Comparison of ENCODE assay signal across 8 mouse cellular contexts in genomic region chr4:136260491-136261180, GRCm38 (mm10). TPM values are rescaled to one million over a fixed set of nuclear protein-coding genes. Genes with fewer than 3 reads are reported as not detected.
A peak's percentile ranks its signal among the peaks of the same experiment; 100 is the strongest.
DNase-seq lines count a peak whose midpoint lies in the region; TF ChIP-seq lines count a peak whose summit lies in the region.

No protein-coding gene starts in this region.

- DNase-seq in B cell, adult 2 months = peak; percentile 90
- DNase-seq in adrenal gland, adult 8-10 months = peak; percentile 47
- peak; percentile 61 for DNase-seq in embryo, embryonic 11.5 days (ENCODE audit: low read depth, low spot score)
- DNase-seq in heart, adult 8-10 months (ENCODE audit: low spot score) = peak; percentile 83
- DNase-seq in kidney, postnatal 10 days = peak; percentile 92
- peak; percentile 84 for DNase-seq in lung, adult 2 months
- DNase-seq in ovary, adult 18-20 months (ENCODE audit: low spot score) = peak; percentile 35
- DNase-seq in thymus, adult 2 months = peak; percentile 79

- no peak overlapping the region for H3K4me3 ChIP-seq in lung, adult 2 months (replicated peaks; ENCODE audit: extremely low read depth, low read depth, low read length)
- H3K4me3 ChIP-seq in thymus, adult 2 months (ENCODE audit: control insufficient read depth, insufficient read depth, low read length) = no peak overlapping the region

- no peaks in the 10 kb centered on the region for H3K4me1 ChIP-seq in lung, adult 2 months (ENCODE audit: control insufficient read depth, insufficient read depth, low read length)
- no peaks in the 10 kb centered on the region for H3K4me1 ChIP-seq in thymus, adult 2 months (replicated peaks; ENCODE audit: control insufficient read depth, insufficient read depth, low read length)

- H3K36me3 ChIP-seq in thymus, adult 2 months (ENCODE audit: control insufficient read depth, insufficient read depth, low read length) = no peaks in the 10 kb centered on the region

- no peak for TF ChIP-seq POLR2A in lung, adult 2 months (IDR thresholded peaks at IDR 0.05; ENCODE audit: borderline replicate concordance, extremely low read depth, low read depth, low read length)
- TF ChIP-seq POLR2A in thymus, adult 2 months (IDR thresholded peaks at IDR 0.05; ENCODE audit: control insufficient read depth, extremely low read depth, insufficient read depth, low read length, poor library complexity) = no peak

- WGBS in lung, adult 2 months = 37% methylated on average over 10 of the region's 10 CpGs
- WGBS in thymus, adult 2 months = 47% methylated on average over 10 of the region's 10 CpGs

- peak; percentile 91 for TF ChIP-seq CTCF in lung, adult 2 months (IDR thresholded peaks at IDR 0.05; ENCODE audit: insufficient read depth, low read length)
- peak; percentile 90 for TF ChIP-seq CTCF in thymus, adult 2 months (IDR thresholded peaks at IDR 0.05; ENCODE audit: borderline replicate concordance, control insufficient read depth, extremely low read depth, insufficient read depth, low read length, poor library complexity)

- H3K27ac ChIP-seq in thymus, adult 2 months (ENCODE audit: control insufficient read depth, insufficient read depth, low read length) = no peak overlapping the region

- no peaks in the 10 kb centered on the region for H3K27me3 ChIP-seq in thymus, adult 2 months (ENCODE audit: control insufficient read depth, insufficient read depth, low read length)

RNA-seq across cellular contexts. Expression of gene Tcea3, which starts 13.1 kb away (rescaled TPM):
- total RNA-seq in adrenal gland, adult 8-10 months (2022) = 1 to 10 TPM; 1.7 to 2.2 (median 1.9) TPM
- 100 to 1,000 TPM; 142 to 162 (median 148) TPM for total RNA-seq in heart, adult 8-10 months (2022)
- polyA plus RNA-seq in lung, adult 2 months (2012; rRNA removed) = 7.0 and 13.3 TPM in 2 replicates
- 0.66 and 1.8 TPM in 2 replicates for polyA plus RNA-seq in thymus, adult 2 months (2012; rRNA removed)

RNA-seq across cellular contexts. Expression of gene Zfp46, which starts 23.8 kb away (rescaled TPM):
- 10 to 100 TPM; 16.2 to 20.8 (median 18.1) TPM for total RNA-seq in adrenal gland, adult 8-10 months (2022)
- total RNA-seq in heart, adult 8-10 months (2022) = 10 to 100 TPM; 31.3 to 46.4 (median 39.0) TPM
- 20.4 and 33.4 TPM in 2 replicates for polyA plus RNA-seq in lung, adult 2 months (2012; rRNA removed)
- 15.6 and 18.7 TPM in 2 replicates for polyA plus RNA-seq in thymus, adult 2 months (2012; rRNA removed)

RNA-seq across cellular contexts. Expression of gene Hnrnpr, which starts 50.1 kb away (rescaled TPM):
- 10 to 100 TPM; 71.9 to 94.0 (median 83.8) TPM for total RNA-seq in adrenal gland, adult 8-10 months (2022)
- total RNA-seq in heart, adult 8-10 months (2022) = 10 to 100 TPM; 34.6 to 47.6 (median 41.4) TPM
- 10.0 and 18.3 TPM in 2 replicates for polyA plus RNA-seq in lung, adult 2 months (2012; rRNA removed)
- polyA plus RNA-seq in thymus, adult 2 months (2012; rRNA removed) = 21.0 and 21.5 TPM in 2 replicates

RNA-seq across cellular contexts. Expression of gene Asap3, which starts 54.5 kb away (rescaled TPM):
- total RNA-seq in adrenal gland, adult 8-10 months (2022) = 1 to 10 TPM; 2.5 to 4.9 (median 3.6) TPM
- 10 to 100 TPM in 1 of 4 experiments, 1 to 10 TPM in 3; 6.8 to 12.6 (median 9.1) TPM for total RNA-seq in heart, adult 8-10 months (2022)
- polyA plus RNA-seq in lung, adult 2 months (2012; rRNA removed) = 8.7 and 9.3 TPM in 2 replicates
- polyA plus RNA-seq in thymus, adult 2 months (2012; rRNA removed) = 4.1 and 4.4 TPM in 2 replicates

Comparison
In these comparisons a context has a peak if more than half of its experiments do, and no peak if none do; other contexts are left out.
1. DNase-seq: peak in every context shown above with its lines; median percentile 92 in kidney, postnatal 10 days; 90 in B cell, adult 2 months; 84 in lung, adult 2 months; 83 in heart, adult 8-10 months; 79 in thymus, adult 2 months; 61 in embryo, embryonic 11.5 days; 47 in adrenal gland, adult 8-10 months; 35 in ovary, adult 18-20 months.
2. RNA of gene Tcea3, which starts 13.1 kb away (total RNA-seq): 142 to 162 TPM in heart, adult 8-10 months; 1.7 to 2.2 TPM in adrenal gland, adult 8-10 months; every median in the first group is over 10 times any median in the second.